Mouse (Mus musculus) intestine, postnatal 0 days (tissue): ENCODE measurements around the gene Ctbp2. TPM values are rescaled to one million over a fixed set of nuclear protein-coding genes. Genes with fewer than 3 reads are reported as not detected.
A peak's percentile ranks its signal among the peaks of the same experiment; 100 is the strongest.

ENCODE experiments used
- ATAC-seq: fragments of 200-750 bp; cut with Nextera tagmentation; 2 replicates; pipeline ENCODE4 v1.8.0; 2017; ENCODE audit warnings: mild to moderate bottlenecking, moderate TSS enrichment, moderate library complexity
- H3K27ac ChIP-seq: fragments of 300-500 bp; sonication (generic); 2 replicates; pipeline ENCODE4 v1.5.1; 2014; ENCODE audit warnings: mild to moderate bottlenecking, low read depth, low read length, moderate library complexity
- H3K27me3 ChIP-seq: fragments of 300-500 bp; sonication (generic); replicated peaks from 2 replicates; pipeline ENCODE4 v1.6.1; 2014; ENCODE audit warnings: low read length, mixed read lengths; ENCODE audit not compliant: control insufficient read depth, insufficient read depth
- H3K36me3 ChIP-seq: fragments of 300-500 bp; sonication (generic); 2 replicates; pipeline ENCODE4 v1.6.1; 2014; ENCODE audit warnings: mild to moderate bottlenecking, moderate library complexity; ENCODE audit not compliant: control insufficient read depth, insufficient read depth
- H3K4me1 ChIP-seq: fragments of 300-500 bp; sonication (generic); replicated peaks from 2 replicates; pipeline ENCODE4 v1.6.1; 2014; ENCODE audit warnings: antibody characterized with exemption, low read length, mixed read lengths; ENCODE audit not compliant: control insufficient read depth, insufficient read depth
- H3K4me2 ChIP-seq: fragments of 300-500 bp; sonication (generic); replicated peaks from 2 replicates; pipeline ENCODE4 v1.6.1; 2014; ENCODE audit warnings: low read depth, mild to moderate bottlenecking, moderate library complexity
- H3K4me3 ChIP-seq: fragments of 300-500 bp; sonication (generic); 2 replicates; pipeline ENCODE4 v1.5.1; 2014; ENCODE audit warnings: low read depth, low read length
- H3K9ac ChIP-seq: fragments of 300-500 bp; sonication (generic); 2 replicates; pipeline ENCODE4 v1.6.1; 2014; ENCODE audit warnings: mild to moderate bottlenecking, low read depth, low read length
- H3K9me3 ChIP-seq: fragments of 300-500 bp; sonication (generic); 2 replicates; pipeline ENCODE4 v1.6.1; 2016; ENCODE audit warnings: mixed run types; ENCODE audit not compliant: control insufficient read depth
- CTCF ChIP-seq: sonication (generic); IDR thresholded peaks from 2 replicates; pipeline ENCODE4 v1.5.1; 2016; ENCODE audit warnings: low read depth, mild to moderate bottlenecking, control low read depth, antibody characterized with exemption, moderate library complexity
- WGBS: fragments of 180-500 bp; shearing (Covaris S2); extraction: QIAGEN DNeasy Blood & Tissue Kit; methylation state at CpG from one replicate; pipeline ENCODE4 v1.1.7; 2014; 5-methylcytosine and 5-hydroxymethylcytosine counted together
- polyA plus RNA-seq: library from polyadenylated mRNA; unstranded; fragments of >200 nt; fragmentation: Nextera tagmentation; extraction: Ambion mirVana; gene quantifications from 2 replicates; pipeline ENCODE4 v1.2.1, GENCODE M21; 2015

The Ctbp2 gene
- polyA plus RNA-seq, 1 experiment from 2014 or later = 42.6 TPM

GRCm38 (mm10) chr7:133067321-133067841, 56.8 kb downstream of the Ctbp2 start:
- H3K27me3 ChIP-seq = no peaks in the 10 kb centered on the region
- H3K4me1 ChIP-seq = no peaks in the 10 kb centered on the region
- ATAC-seq = no peak
- no peak overlapping the region for H3K27ac ChIP-seq
- TF ChIP-seq CTCF = no peak
- no peak overlapping the region for H3K4me3 ChIP-seq
- H3K9me3 ChIP-seq = no peaks in the 10 kb centered on the region
- H3K4me2 ChIP-seq = no peak overlapping the region
- no peak overlapping the region for H3K9ac ChIP-seq
- WGBS = 72% methylated on average over 7 of the region's 7 CpGs
- H3K36me3 ChIP-seq = peaks cover 27% of the 10 kb centered on the region

GRCm38 (mm10) chr7:133066776-133067175, 57.4 kb downstream of the Ctbp2 start:
- 73% methylated on average over 6 of the region's 6 CpGs for whole genome bisulfite sequencing
- no peak overlapping the region for H3K4me3 ChIP-seq

GRCm38 (mm10) chr7:133062055-133062454, 62.1 kb downstream of the Ctbp2 start:
- WGBS = 74% methylated on average over 3 of the region's 3 CpGs
- Histone ChIP-seq H3K4me3 (no peak overlapping the region), H3K4me2 (no peak overlapping the region), H3K4me1 (0 out of 2 replicates have a peak, but pooled peaks cover 4% of the 10 kb centered on the region), H3K9ac (no peak overlapping the region), H3K27me3 (no peaks in the 10 kb centered on the region), H3K36me3 (peaks cover 4% of the 10 kb centered on the region), H3K9me3 (no peaks in the 10 kb centered on the region), H3K27ac (no peak overlapping the region)
- ATAC-seq = no peak
- no peak for TF ChIP-seq CTCF

More at GRCm38 (mm10) chr7:133066776-133067175, 57.4 kb downstream of the Ctbp2 start:
- no peak for TF ChIP-seq CTCF
- H3K4me2 ChIP-seq = no peak overlapping the region
- H3K27ac ChIP-seq = no peak overlapping the region
- H3K9me3 ChIP-seq = no peaks in the 10 kb centered on the region
- peaks cover 27% of the 10 kb centered on the region for H3K36me3 ChIP-seq
- ATAC-seq = no peak
- H3K9ac ChIP-seq = no peak overlapping the region
- no peaks in the 10 kb centered on the region for H3K4me1 ChIP-seq
- no peaks in the 10 kb centered on the region for H3K27me3 ChIP-seq

GRCm38 (mm10) chr7:133060170-133060569, 64.0 kb downstream of the Ctbp2 start:
- Histone ChIP-seq H3K4me1 (0 out of 2 replicates have a peak, but pooled peaks cover 7% of the 10 kb centered on the region), H3K36me3 (peaks cover 4% of the 10 kb centered on the region), H3K27me3 (no peaks in the 10 kb centered on the region), H3K4me2 (no peak overlapping the region), H3K27ac (no peak overlapping the region), H3K9ac (no peak overlapping the region), H3K4me3 (no peak overlapping the region), H3K9me3 (no peaks in the 10 kb centered on the region)
- no peak for ATAC-seq
- 89% methylated on average over 6 of the region's 6 CpGs for WGBS
- no peak for TF ChIP-seq CTCF

GRCm38 (mm10) chr7:133059517-133060104, 64.5 kb downstream of the Ctbp2 start:
- no peak for ATAC-seq
- no peak overlapping the region for H3K27ac ChIP-seq
- H3K9ac ChIP-seq = no peak overlapping the region
- H3K27me3 ChIP-seq = no peaks in the 10 kb centered on the region
- H3K4me1 ChIP-seq = 0 out of 2 replicates have a peak, but pooled peaks cover 7% of the 10 kb centered on the region
- peaks cover 4% of the 10 kb centered on the region for H3K36me3 ChIP-seq
- H3K4me2 ChIP-seq = no peak overlapping the region
- no peaks in the 10 kb centered on the region for H3K9me3 ChIP-seq
- WGBS = 55% methylated on average over 9 of the region's 9 CpGs
- no peak overlapping the region for H3K4me3 ChIP-seq
- no peak for TF ChIP-seq CTCF

- Histone ChIP-seq H3K4me2 (no peak overlapping the region), H3K9ac (no peak overlapping the region), H3K27ac (no peak overlapping the region), H3K36me3 (peaks cover 2% of the 10 kb centered on the region), H3K9me3 (no peaks in the 10 kb centered on the region), H3K4me3 (no peak overlapping the region), H3K27me3 (no peaks in the 10 kb centered on the region), H3K4me1 (0 out of 2 replicates have a peak, but pooled peaks cover 7% of the 10 kb centered on the region)
- no peak for TF ChIP-seq CTCF
- 0 out of 2 replicates have a peak, but pooled peaks have one; percentile 17 for ATAC-seq
- whole genome bisulfite sequencing = 54% methylated on average over 6 of the region's 6 CpGs
Observed at GRCm38 (mm10) chr7:133059150-133059509, 65.0 kb downstream of the Ctbp2 start.
